Comparison of ENCODE assay signal across 21 mouse cellular contexts in the genomic region with DNA sequence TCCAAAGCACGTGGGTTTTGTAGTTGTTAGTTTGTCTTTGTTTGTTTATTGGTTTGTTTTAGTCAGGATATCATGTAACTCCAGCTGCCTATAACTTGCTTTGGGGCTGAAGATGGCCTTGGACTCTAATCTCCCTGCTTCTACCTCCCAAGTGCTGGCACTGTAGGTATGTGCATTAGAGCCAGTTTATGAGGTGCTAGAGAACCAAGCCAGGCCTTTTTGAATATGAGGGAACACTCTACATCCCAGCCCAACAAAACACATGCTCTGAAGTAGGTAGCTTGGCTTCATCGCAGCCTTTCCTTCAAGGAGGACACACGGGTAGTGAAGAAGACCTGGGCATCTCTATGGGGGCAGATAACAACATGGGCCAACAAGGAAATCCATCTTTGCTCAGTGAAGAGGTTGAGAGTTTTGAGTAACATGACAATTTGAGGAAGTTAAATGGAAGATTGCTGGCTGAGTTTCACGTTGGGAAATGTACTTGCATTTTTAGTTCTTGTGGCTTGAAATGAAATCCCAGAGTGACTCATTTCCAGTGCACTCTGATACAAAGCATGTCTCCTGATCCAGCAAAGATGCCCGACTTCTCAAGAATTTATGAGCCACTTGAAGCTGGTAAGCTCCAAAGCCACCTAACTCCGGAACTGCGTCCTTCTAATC. TPM values are rescaled to one million over a fixed set of nuclear protein-coding genes. Genes with fewer than 3 reads are reported as not detected.
A peak's percentile ranks its signal among the peaks of the same experiment; 100 is the strongest.
DNase-seq lines count a peak whose midpoint lies in the region; ATAC-seq and TF ChIP-seq lines count a peak whose summit lies in the region.
"Had no signal": no experiment of that assay in that cellular context is flagged by ENCODE, and none has a peak within 500 bp of the region (broad histone marks: within the 10 kb centered on the region; RNA-seq: fewer than 3 reads in every experiment).

No protein-coding gene starts in this region.

- DNase-seq in thymus, postnatal 4 days = peak; percentile 2
- DNase-seq in thymus, postnatal 25 days = no peak
- no peak for DNase-seq in left cerebral cortex, adult 9 months (ENCODE audit: low spot score in 2 of 2)
- DNase-seq in midbrain, postnatal 0 days (ENCODE audit: low spot score) = no peak
- DNase-seq in liver, postnatal 0 days = no peak
- no peak for DNase-seq in cerebellum, adult 2 months
- DNase-seq: adrenal gland, postnatal 14 days; cerebellum, adult 9-10 months; layer of hippocampus, postnatal 36 days; left cerebral cortex, postnatal 4 days; lung, postnatal 14 days; right cerebral cortex, adult 18-20 months had no signal

- ATAC-seq in limb, embryonic 15.5 days (ENCODE audit: insufficient number of reproducible peaks, low FRiP score, low TSS enrichment, low read depth) = no peak
- ATAC-seq in midbrain, postnatal 0 days (ENCODE audit: low FRiP score) = no peak
- no peak for ATAC-seq in liver, postnatal 0 days
- ATAC-seq: forebrain, embryonic 13.5 days; inflammation-experienced regulatory T-cells, adult 6 months; midbrain, embryonic 13.5 days had no signal

- peak overlapping the region; percentile 67 for H3K27ac ChIP-seq in brown adipose tissue, adult 24 weeks (replicated peaks; ENCODE audit: low read depth, low read length)
- peak overlapping the region; percentile 39 for H3K27ac ChIP-seq in limb, embryonic 15.5 days
- H3K27ac ChIP-seq in midbrain, postnatal 0 days (ENCODE audit: low read depth, low read length) = no peak overlapping the region
- no peak overlapping the region for H3K27ac ChIP-seq in liver, postnatal 0 days (ENCODE audit: low read depth)
- no peak overlapping the region for H3K27ac ChIP-seq in cerebellum, adult 2 months (ENCODE audit: insufficient read depth, low read length)
- H3K27ac ChIP-seq: forebrain, embryonic 13.5 days; heart, embryonic 15.5 days; hindbrain, embryonic 10.5 days; kidney, embryonic 15.5 days; liver, embryonic 15.5 days; midbrain, embryonic 13.5 days had no signal

- H3K36me3 ChIP-seq in limb, embryonic 15.5 days = no peaks in the 10 kb centered on the region
- no peaks in the 10 kb centered on the region for H3K36me3 ChIP-seq in midbrain, postnatal 0 days (ENCODE audit: insufficient read depth, low read length)
- no peaks in the 10 kb centered on the region for H3K36me3 ChIP-seq in liver, postnatal 0 days (replicated peaks; ENCODE audit: insufficient read depth, low read length)
- H3K36me3 ChIP-seq: heart, embryonic 15.5 days; hindbrain, embryonic 10.5 days; kidney, embryonic 15.5 days; liver, embryonic 15.5 days; midbrain, embryonic 13.5 days had no signal

- TF ChIP-seq CTCF in midbrain, postnatal 0 days (IDR thresholded peaks at IDR 0.05) = no peak
- TF ChIP-seq CTCF in liver, postnatal 0 days (IDR thresholded peaks at IDR 0.05; ENCODE audit: low read depth) = no peak
- no peak for TF ChIP-seq CTCF in cerebellum, adult 2 months (IDR thresholded peaks at IDR 0.05; ENCODE audit: borderline replicate concordance, insufficient read depth, low read depth, low read length)

- H3K4me1 ChIP-seq in brown adipose tissue, adult 24 weeks (ENCODE audit: control insufficient read depth, insufficient read depth, insufficient read length, low read length) = peaks cover 6% of the 10 kb centered on the region
- H3K4me1 ChIP-seq in limb, embryonic 15.5 days = peaks cover 16% of the 10 kb centered on the region
- H3K4me1 ChIP-seq in midbrain, postnatal 0 days (ENCODE audit: insufficient read depth, low read length) = peaks cover 8% of the 10 kb centered on the region; the same call in 1 of the 2 replicates
- peaks cover 16% of the 10 kb centered on the region; the same call in 1 of the 2 replicates for H3K4me1 ChIP-seq in liver, postnatal 0 days (ENCODE audit: insufficient read depth)
- no peaks in the 10 kb centered on the region for H3K4me1 ChIP-seq in cerebellum, adult 2 months (ENCODE audit: control insufficient read depth, insufficient read depth, low read length)

- H3K9ac ChIP-seq in limb, embryonic 15.5 days = no peak overlapping the region
- no peak overlapping the region for H3K9ac ChIP-seq in midbrain, postnatal 0 days (replicated peaks; ENCODE audit: low read length, poor library complexity, severe bottlenecking)
- no peak overlapping the region for H3K9ac ChIP-seq in liver, postnatal 0 days (replicated peaks)
- H3K9ac ChIP-seq: forebrain, embryonic 13.5 days; heart, embryonic 15.5 days; kidney, embryonic 15.5 days; liver, embryonic 15.5 days; midbrain, embryonic 13.5 days had no signal

- WGBS in limb, embryonic 15.5 days = 48% methylated on average over 7 of the region's 7 CpGs
- WGBS in midbrain, postnatal 0 days = 88% methylated on average over 7 of the region's 7 CpGs
- 55% methylated on average over 7 of the region's 7 CpGs for WGBS in liver, postnatal 0 days (ENCODE audit: insufficient replicate concordance)
- WGBS in cerebellum, adult 2 months = 92% methylated on average over 7 of the region's 7 CpGs

- no peak overlapping the region for H3K4me3 ChIP-seq in brown adipose tissue, adult 24 weeks (ENCODE audit: insufficient read depth, low read depth, low read length)
- no peak overlapping the region for H3K4me3 ChIP-seq in limb, embryonic 15.5 days
- H3K4me3 ChIP-seq in midbrain, postnatal 0 days (ENCODE audit: low read depth, low read length) = no peak overlapping the region
- no peak overlapping the region for H3K4me3 ChIP-seq in liver, postnatal 0 days (ENCODE audit: low read depth, low read length)
- no peak overlapping the region for H3K4me3 ChIP-seq in cerebellum, adult 2 months (replicated peaks; ENCODE audit: insufficient read depth, low read depth, low read length)
- H3K4me3 ChIP-seq: forebrain, embryonic 13.5 days; heart, embryonic 15.5 days; hindbrain, embryonic 10.5 days; kidney, embryonic 15.5 days; liver, embryonic 15.5 days; midbrain, embryonic 13.5 days had no signal

- H3K27me3 ChIP-seq in limb, embryonic 15.5 days = no peaks in the 10 kb centered on the region
- H3K27me3 ChIP-seq in midbrain, postnatal 0 days (ENCODE audit: insufficient read depth, low read length) = no peaks in the 10 kb centered on the region
- no peaks in the 10 kb centered on the region for H3K27me3 ChIP-seq in liver, postnatal 0 days (ENCODE audit: insufficient read depth, low read length)
- H3K27me3 ChIP-seq in cerebellum, adult 2 months (ENCODE audit: control insufficient read depth, insufficient read depth, low read length) = no peaks in the 10 kb centered on the region; the same call in 1 of the 2 replicates
- H3K27me3 ChIP-seq: forebrain, embryonic 13.5 days; heart, embryonic 15.5 days; kidney, embryonic 15.5 days; midbrain, embryonic 13.5 days had no signal

- H3K4me2 ChIP-seq in limb, embryonic 15.5 days = no peak overlapping the region
- no peak overlapping the region for H3K4me2 ChIP-seq in midbrain, postnatal 0 days (ENCODE audit: low read depth, low read length, poor library complexity, severe bottlenecking)
- H3K4me2 ChIP-seq in liver, postnatal 0 days (ENCODE audit: low read depth, low read length) = no peak overlapping the region
- H3K4me2 ChIP-seq: forebrain, embryonic 13.5 days; heart, embryonic 15.5 days; kidney, embryonic 15.5 days; liver, embryonic 15.5 days; midbrain, embryonic 13.5 days had no signal

- no peak for TF ChIP-seq EP300 in liver, postnatal 0 days (IDR thresholded peaks at IDR 0.05; ENCODE audit: low read depth)

- no peak for TF ChIP-seq POLR2A in cerebellum, adult 2 months (IDR thresholded peaks at IDR 0.05; ENCODE audit: borderline replicate concordance, insufficient read depth, low read length)

- no peaks in the 10 kb centered on the region for H3K9me3 ChIP-seq in limb, embryonic 15.5 days
- no peaks in the 10 kb centered on the region for H3K9me3 ChIP-seq in midbrain, postnatal 0 days (ENCODE audit: low read length)
- no peaks in the 10 kb centered on the region for H3K9me3 ChIP-seq in liver, postnatal 0 days (ENCODE audit: low read length)
- H3K9me3 ChIP-seq: forebrain, embryonic 13.5 days; heart, embryonic 15.5 days; hindbrain, embryonic 10.5 days; kidney, embryonic 15.5 days; liver, embryonic 15.5 days; midbrain, embryonic 13.5 days had no signal

RNA-seq across cellular contexts. Expression of gene Il6st, which starts 20.9 kb away (rescaled TPM):
- polyA plus RNA-seq in brown adipose tissue, adult 24 weeks (2012; ENCODE audit: insufficient read depth, insufficient read length, missing spikeins) = 38.2 and 43.1 TPM in 2 replicates
- polyA plus RNA-seq in limb, embryonic 15.5 days (2015; fragmentation: Nextera tagmentation; extraction: Ambion mirVana) = 39.5 and 40.2 TPM in 2 replicates
- 35.8 and 36.1 TPM in 2 replicates for total RNA-seq in midbrain, postnatal 0 days (2014; rRNA removed)
- polyA plus RNA-seq in midbrain, postnatal 0 days (2015; fragmentation: Nextera tagmentation; extraction: Ambion mirVana) = 19.6 and 20.5 TPM in 2 replicates
- 7.9 and 11.7 TPM in 2 replicates for polyA plus RNA-seq in liver, postnatal 0 days (2015; fragmentation: Nextera tagmentation; extraction: Ambion mirVana)
- polyA plus RNA-seq in cerebellum, adult 2 months (2012; rRNA removed) = 32.4 and 32.8 TPM in 2 replicates

Comparison
In these comparisons a context has a peak if more than half of its experiments do, and no peak if none do; other contexts are left out.
1. H3K27ac ChIP-seq: peak in brown adipose tissue, adult 24 weeks (single experiment) and limb, embryonic 15.5 days (single experiment); none in midbrain, postnatal 0 days (single experiment), liver, postnatal 0 days (single experiment) and cerebellum, adult 2 months (single experiment).